Mouse (Mus musculus) hindbrain, embryonic 13.5 days (tissue): Measurements from ENCODE around the gene Cnnm2. TPM values are rescaled to one million over a fixed set of nuclear protein-coding genes. Genes with fewer than 3 reads are reported as not detected.
A peak's percentile ranks its signal among the peaks of the same experiment; 100 is the strongest.
"Not testable (repeated sequence)": the region's sequence is repeated elsewhere in the genome, so short reads cannot be mapped to it uniquely, and the experiment has no call there.

Source experiments
- ATAC-seq: fragments of 200-750 bp; cut with Nextera tagmentation; 2 replicates; pipeline ENCODE4 v1.8.0; 2017; ENCODE audit warnings: moderate TSS enrichment; ENCODE audit not compliant: low FRiP score
- H3K27ac ChIP-seq: fragments of 300-500 bp; sonication (generic); 2 replicates; pipeline ENCODE4 v1.5.1; 2015; ENCODE audit warnings: inconsistent platforms, mild to moderate bottlenecking, moderate library complexity
- H3K27me3 ChIP-seq: fragments of 300-500 bp; sonication (generic); 2 replicates; pipeline ENCODE4 v1.6.1; 2015; ENCODE audit warnings: mild to moderate bottlenecking, inconsistent platforms
- H3K36me3 ChIP-seq: fragments of 300-500 bp; sonication (generic); 2 replicates; pipeline ENCODE4 v1.6.1; 2015; ENCODE audit warnings: mild to moderate bottlenecking, inconsistent platforms
- H3K4me1 ChIP-seq: fragments of 300-500 bp; sonication (generic); replicated peaks from 2 replicates; pipeline ENCODE4 v1.6.1; 2015; ENCODE audit warnings: inconsistent platforms
- H3K4me2 ChIP-seq: fragments of 300-500 bp; sonication (generic); 2 replicates; pipeline ENCODE4 v1.6.1; 2015; ENCODE audit warnings: inconsistent platforms, mild to moderate bottlenecking, moderate library complexity
- H3K4me3 ChIP-seq: fragments of 300-500 bp; sonication (generic); 2 replicates; pipeline ENCODE4 v1.5.1; 2015; ENCODE audit warnings: mild to moderate bottlenecking, inconsistent platforms
- H3K9ac ChIP-seq: fragments of 300-500 bp; sonication (generic); 2 replicates; pipeline ENCODE4 v1.6.1; 2015; ENCODE audit warnings: mild to moderate bottlenecking, inconsistent platforms
- H3K9me3 ChIP-seq: fragments of 300-500 bp; sonication (generic); 2 replicates; pipeline ENCODE4 v1.6.1; 2016; ENCODE audit warnings: inconsistent platforms
- WGBS: fragments of 180-500 bp; shearing (Covaris S2); methylation state at CpG from one replicate; pipeline ENCODE4 v1.1.7; 2015; 5-methylcytosine and 5-hydroxymethylcytosine counted together
- polyA plus RNA-seq: library from polyadenylated mRNA; unstranded; fragments of >200 nt; fragmentation: Nextera tagmentation; extraction: Ambion mirVana; gene quantifications from 2 replicates; pipeline ENCODE4 v1.2.1, GENCODE M21; 2015

Cnnm2 gene
- polyA plus RNA-seq, 1 experiment from 2014 or later, result 5.8 TPM

DNA sequence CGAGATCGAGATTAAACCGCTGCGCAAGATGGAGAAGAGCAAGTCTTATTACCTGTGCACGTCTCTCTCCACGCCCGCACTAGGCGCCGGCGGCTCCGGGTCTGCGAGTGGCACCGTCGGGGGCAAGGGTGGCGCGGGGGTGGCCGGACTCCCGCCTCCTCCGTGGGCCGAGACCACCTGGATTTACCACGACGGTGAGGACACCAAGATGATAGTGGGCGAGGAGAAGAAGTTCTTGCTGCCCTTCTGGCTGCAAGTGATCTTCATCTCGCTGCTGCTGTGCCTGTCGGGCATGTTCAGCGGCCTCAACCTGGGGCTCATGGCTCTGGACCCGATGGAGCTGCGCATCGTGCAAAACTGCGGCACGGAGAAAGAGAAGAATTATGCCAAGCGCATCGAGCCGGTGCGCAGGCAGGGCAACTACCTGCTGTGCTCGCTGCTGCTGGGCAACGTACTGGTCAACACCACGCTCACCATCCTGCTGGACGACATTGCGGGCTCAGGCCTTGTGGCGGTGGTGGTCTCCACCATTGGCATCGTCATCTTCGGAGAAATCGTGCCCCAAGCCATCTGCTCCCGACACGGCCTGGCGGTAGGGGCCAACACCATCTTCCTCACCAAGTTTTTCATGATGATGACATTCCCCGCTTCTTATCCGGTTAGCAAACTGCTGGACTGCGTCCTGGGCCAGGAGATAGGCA, 1.0 kb downstream of the Cnnm2 start:
- Histone ChIP-seq H3K4me3 (peak overlapping the region; percentile 79), H3K27me3 (peaks cover 20% of the 10 kb centered on the region), H3K9me3 (no peaks in the 10 kb centered on the region), H3K4me1 (peaks cover 44% of the 10 kb centered on the region), H3K4me2 (peak overlapping the region; percentile 99), H3K36me3 (no peaks in the 10 kb centered on the region), H3K9ac (peak overlapping the region; percentile 88), H3K27ac (peak overlapping the region; percentile 95)
- ATAC-seq, result no peak
- under 1% methylated on average over 50 of the region's 50 CpGs for WGBS

DNA sequence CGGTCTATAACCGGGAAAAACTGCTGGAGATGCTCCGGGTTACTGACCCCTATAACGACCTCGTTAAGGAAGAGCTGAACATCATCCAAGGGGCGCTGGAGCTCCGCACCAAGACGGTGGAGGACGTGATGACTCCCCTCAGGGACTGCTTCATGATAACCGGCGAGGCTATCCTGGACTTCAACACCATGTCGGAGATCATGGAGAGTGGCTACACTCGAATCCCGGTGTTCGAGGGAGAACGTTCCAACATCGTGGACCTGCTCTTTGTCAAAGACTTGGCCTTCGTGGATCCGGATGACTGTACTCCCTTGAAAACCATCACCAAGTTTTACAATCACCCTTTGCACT, 1.6 kb downstream of the Cnnm2 start:
- WGBS, result 1% methylated on average over 19 of the region's 19 CpGs
- Histone ChIP-seq H3K4me1 (peaks cover 44% of the 10 kb centered on the region), H3K4me2 (peak overlapping the region; percentile 99), H3K4me3 (peak overlapping the region; percentile 79), H3K9me3 (no peaks in the 10 kb centered on the region), H3K27me3 (peaks cover 19% of the 10 kb centered on the region), H3K36me3 (no peaks in the 10 kb centered on the region), H3K9ac (peak overlapping the region; percentile 88), H3K27ac (no peak overlapping the region)
- no peak for ATAC-seq

DNA sequence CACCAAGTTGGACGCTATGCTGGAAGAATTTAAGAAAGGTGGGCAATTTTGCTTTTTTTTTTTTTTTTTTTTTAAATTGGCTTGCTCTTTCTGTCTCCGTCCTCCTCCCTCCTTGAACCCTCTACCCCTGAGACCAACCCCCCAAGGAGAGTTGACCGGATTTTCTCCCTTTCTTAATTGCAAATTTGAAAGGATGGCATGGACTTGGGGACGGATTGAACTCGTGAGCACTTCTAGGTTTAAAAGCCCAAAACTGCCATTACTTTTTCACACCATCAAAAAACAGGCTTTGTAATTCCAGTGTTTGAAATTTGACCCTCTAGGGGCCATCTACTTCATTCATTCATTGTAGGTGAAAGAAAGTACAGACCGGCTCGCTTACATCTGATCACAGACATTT, 2.0 kb downstream of the Cnnm2 start:
- Histone ChIP-seq H3K9ac (peak overlapping the region; percentile 88), H3K4me3 (peak overlapping the region; percentile 79), H3K4me1 (peaks cover 44% of the 10 kb centered on the region), H3K36me3 (no peaks in the 10 kb centered on the region), H3K27me3 (peaks cover 16% of the 10 kb centered on the region), H3K9me3 (no peaks in the 10 kb centered on the region), H3K4me2 (peak overlapping the region; percentile 99), H3K27ac (no peak overlapping the region)
- WGBS, result 8% methylated on average over 7 of the region's 7 CpGs
- ATAC-seq, result no peak

DNA sequence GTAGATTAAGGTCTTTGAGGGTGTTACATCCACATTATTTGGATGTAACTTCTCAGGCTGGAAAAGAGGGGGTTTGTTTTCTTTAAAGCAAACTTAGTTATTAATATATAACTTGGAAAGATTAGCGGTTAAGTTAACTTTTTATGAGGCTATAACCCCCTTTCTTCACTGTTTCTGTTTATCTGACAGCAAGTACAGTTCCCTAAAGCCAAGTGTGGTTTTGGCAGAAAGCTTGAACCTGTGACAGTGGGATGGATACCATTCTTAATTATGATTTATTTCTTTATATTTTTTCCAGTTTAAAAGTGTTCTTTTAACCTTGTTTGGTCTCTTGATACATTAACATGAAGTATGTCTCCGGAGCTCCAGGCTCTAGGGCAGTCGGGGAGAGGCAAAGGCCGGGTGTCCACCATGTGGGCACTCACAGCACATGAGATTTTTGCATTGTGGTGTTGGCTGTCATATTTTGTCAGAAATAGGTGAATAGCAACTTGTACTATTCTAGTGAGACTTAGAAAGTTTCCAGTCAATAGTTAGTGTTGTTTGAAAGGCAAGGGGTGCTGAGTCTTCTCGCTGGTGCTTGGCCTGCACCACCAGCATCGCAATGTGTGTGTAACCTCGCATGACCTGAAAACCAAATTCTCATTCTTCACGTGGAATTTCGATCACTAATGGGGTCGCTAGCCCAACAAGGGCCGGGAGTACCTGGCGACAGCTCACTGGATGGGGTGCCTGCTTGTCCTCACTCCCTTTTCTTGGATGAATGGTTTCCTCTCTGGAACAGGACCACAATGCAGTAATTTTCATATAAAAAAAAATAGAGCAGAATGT, 2.8 kb downstream of the Cnnm2 start:
- no peaks in the 10 kb centered on the region for H3K9me3 ChIP-seq
- H3K4me2 ChIP-seq, result peak overlapping the region; percentile 99
- no peak for ATAC-seq
- peaks cover 16% of the 10 kb centered on the region for H3K27me3 ChIP-seq
- H3K36me3 ChIP-seq, result no peaks in the 10 kb centered on the region
- 49% methylated on average over 12 of the region's 12 CpGs for WGBS
- peak overlapping the region; percentile 56 for H3K9ac ChIP-seq
- peak overlapping the region; percentile 79 for H3K4me3 ChIP-seq
- no peak overlapping the region for H3K27ac ChIP-seq
- H3K4me1 ChIP-seq, result peaks cover 44% of the 10 kb centered on the region

DNA sequence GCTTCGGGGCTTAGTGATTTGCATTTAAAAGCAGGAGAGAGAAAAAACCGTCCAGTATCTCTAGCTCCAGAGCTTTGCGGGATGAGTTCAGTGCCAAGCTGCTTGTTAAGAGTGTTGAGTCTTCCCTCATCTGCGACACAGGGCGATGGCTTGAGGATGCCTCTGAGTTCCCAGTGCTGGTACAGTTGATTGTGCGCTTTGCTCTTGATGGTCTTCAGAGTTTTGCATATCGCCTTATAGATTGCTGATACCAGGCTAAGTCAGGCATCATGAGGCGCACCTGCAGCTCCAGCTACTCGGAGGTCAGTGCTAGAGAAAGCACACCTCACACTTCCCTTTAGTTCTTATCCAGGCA, 3.3 kb downstream of the Cnnm2 start:
- no peak for ATAC-seq
- 50% methylated on average over 9 of the region's 9 CpGs for WGBS
- peaks cover 16% of the 10 kb centered on the region for H3K27me3 ChIP-seq
- peak overlapping the region; percentile 79 for H3K4me3 ChIP-seq
- H3K9me3 ChIP-seq, result no peaks in the 10 kb centered on the region
- H3K4me1 ChIP-seq, result peaks cover 44% of the 10 kb centered on the region
- peak overlapping the region; percentile 99 for H3K4me2 ChIP-seq
- peak overlapping the region; percentile 56 for H3K9ac ChIP-seq
- H3K36me3 ChIP-seq, result no peaks in the 10 kb centered on the region
- no peak overlapping the region for H3K27ac ChIP-seq

DNA sequence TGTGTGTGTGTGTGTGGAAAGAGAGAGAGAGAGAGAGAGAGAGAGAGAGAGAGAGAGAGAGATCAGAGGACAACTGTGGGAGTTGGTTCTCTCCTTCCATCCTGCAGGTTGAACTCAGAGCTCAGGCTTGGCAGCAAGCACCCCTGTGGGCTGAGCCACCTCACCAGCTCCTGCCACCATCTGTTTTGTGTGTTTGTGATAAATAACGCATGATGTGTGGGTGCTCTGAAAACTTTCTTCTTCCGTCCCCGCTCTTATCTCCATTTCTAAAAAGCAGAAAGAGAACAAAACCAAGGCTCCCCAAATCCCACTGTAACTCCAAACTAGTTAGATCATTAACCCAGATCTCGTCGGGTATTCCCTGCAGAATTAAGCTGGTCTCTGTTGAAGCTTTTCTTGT, 4.7 kb downstream of the Cnnm2 start:
- WGBS, result 52% methylated on average over 5 of the region's 5 CpGs

DNA sequence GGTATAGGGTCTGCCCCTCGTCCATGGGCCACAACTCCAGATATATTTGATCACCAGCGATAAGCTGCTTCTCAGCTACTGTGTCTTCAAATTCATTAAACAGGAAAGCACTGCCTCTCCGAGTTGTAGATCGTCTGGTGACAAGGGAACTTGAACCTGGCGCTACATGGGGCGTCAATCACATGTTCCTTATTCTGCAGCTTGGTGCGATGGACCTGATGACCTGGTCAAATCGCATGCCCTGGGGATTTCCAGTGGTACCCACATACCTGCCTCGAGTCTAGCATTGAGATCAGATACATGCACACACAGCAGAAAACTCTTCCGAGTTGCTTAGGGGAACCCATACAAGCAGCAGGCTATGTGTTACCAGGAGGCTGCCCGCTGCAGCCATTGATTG, 8.4 kb downstream of the Cnnm2 start:
- Histone ChIP-seq H3K4me3 (no peak overlapping the region), H3K9ac (no peak overlapping the region), H3K27ac (no peak overlapping the region), H3K27me3 (0 out of 2 replicates have a peak, but pooled peaks cover 2% of the 10 kb centered on the region), H3K4me1 (peaks cover 15% of the 10 kb centered on the region), H3K9me3 (no peaks in the 10 kb centered on the region), H3K4me2 (no peak overlapping the region), H3K36me3 (no peaks in the 10 kb centered on the region)
- no peak for ATAC-seq
- WGBS, result 90% methylated on average over 11 of the region's 11 CpGs

More for the DNA sequence above, 4.7 kb downstream of the Cnnm2 start:
- no peaks in the 10 kb centered on the region for H3K36me3 ChIP-seq
- H3K4me2 ChIP-seq, result peak overlapping the region; percentile 29
- H3K4me3 ChIP-seq, result no peak overlapping the region
- H3K9me3 ChIP-seq, result no peaks in the 10 kb centered on the region
- H3K9ac ChIP-seq, result no peak overlapping the region
- no peak for ATAC-seq
- H3K27me3 ChIP-seq, result peaks cover 16% of the 10 kb centered on the region
- H3K4me1 ChIP-seq, result peaks cover 41% of the 10 kb centered on the region
- no peak overlapping the region for H3K27ac ChIP-seq

DNA sequence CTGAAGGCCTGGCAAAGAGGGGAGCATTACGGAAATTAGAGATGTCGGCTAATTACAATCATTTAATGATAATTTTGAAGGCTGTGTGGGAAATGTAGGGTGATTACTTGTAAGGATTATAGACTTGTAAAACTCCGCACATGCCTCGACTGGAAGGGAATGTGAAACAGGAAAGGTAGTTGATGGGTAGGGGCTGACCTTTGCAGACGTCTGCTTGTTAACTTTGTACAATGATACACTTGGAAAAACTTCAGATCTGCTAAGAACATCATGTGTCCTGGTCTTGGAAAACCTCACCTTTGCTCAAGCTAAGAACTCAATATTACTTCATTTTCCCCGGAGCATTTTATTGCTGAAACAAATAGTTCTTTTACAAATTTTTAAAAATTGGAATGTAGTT, 10.4 kb downstream of the Cnnm2 start:
- Histone ChIP-seq H3K4me1 (no peaks in the 10 kb centered on the region), H3K27me3 (no peaks in the 10 kb centered on the region), H3K4me3 (no peak overlapping the region), H3K36me3 (no peaks in the 10 kb centered on the region), H3K27ac (no peak overlapping the region), H3K4me2 (no peak overlapping the region), H3K9me3 (no peaks in the 10 kb centered on the region), H3K9ac (no peak overlapping the region)
- 87% methylated on average over 6 of the region's 6 CpGs for WGBS
- no peak for ATAC-seq

DNA sequence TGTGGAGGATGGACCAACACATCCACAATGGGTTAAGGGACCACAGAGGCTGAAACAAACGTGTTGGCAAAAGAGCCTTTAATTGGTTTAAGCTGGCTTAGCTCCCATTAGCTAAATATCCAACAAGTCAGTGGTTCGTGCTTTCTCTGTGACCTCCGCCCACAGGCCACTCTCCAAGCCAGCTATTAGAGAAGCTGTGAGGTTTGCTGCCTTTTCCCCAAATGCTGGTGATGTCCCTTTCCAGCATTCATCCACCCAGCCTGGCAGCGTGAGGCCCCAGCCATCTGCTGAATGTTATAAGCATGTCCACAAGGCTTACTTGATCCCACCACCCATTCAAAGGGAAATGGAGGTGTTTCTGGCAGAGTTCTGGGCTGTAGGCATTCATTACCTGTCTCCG, 15.0 kb downstream of the Cnnm2 start:
- H3K36me3 ChIP-seq, result no peaks in the 10 kb centered on the region
- no peaks in the 10 kb centered on the region for H3K9me3 ChIP-seq
- 75% methylated on average over 5 of the region's 5 CpGs for WGBS
- no peaks in the 10 kb centered on the region for H3K27me3 ChIP-seq
- H3K4me3 ChIP-seq, result no peak overlapping the region
- no peak overlapping the region for H3K27ac ChIP-seq
- H3K4me2 ChIP-seq, result no peak overlapping the region
- ATAC-seq, result no peak
- H3K4me1 ChIP-seq, result no peaks in the 10 kb centered on the region
- H3K9ac ChIP-seq, result no peak overlapping the region

DNA sequence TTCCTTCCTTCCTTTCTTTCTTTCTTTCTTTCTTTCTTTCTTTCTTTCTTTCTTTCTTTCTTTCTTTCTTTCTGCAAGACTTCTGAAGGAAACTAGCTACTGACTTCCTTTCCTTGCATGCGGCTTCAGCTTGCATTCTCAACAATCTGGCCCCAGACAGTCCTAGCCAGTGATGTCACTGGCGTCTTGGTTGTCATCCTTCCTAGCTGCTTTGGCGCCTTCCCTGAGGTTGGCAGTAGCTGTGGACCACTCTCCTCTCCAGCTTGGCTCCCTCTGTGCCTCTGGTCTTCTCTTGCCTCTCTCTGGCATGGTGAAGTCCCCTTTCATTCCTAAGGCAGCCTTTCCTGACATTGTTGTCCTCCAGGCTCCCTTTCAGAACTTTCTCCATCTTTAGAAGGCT, 15.5 kb downstream of the Cnnm2 start:
- Histone ChIP-seq H3K9ac (no peak overlapping the region), H3K4me1 (no peaks in the 10 kb centered on the region), H3K4me3 (no peak overlapping the region), H3K27ac (no peak overlapping the region), H3K27me3 (no peaks in the 10 kb centered on the region), H3K36me3 (no peaks in the 10 kb centered on the region), H3K9me3 (no peaks in the 10 kb centered on the region), H3K4me2 (no peak overlapping the region)
- no peak for ATAC-seq
- 89% methylated on average over 3 of the region's 3 CpGs for WGBS

DNA sequence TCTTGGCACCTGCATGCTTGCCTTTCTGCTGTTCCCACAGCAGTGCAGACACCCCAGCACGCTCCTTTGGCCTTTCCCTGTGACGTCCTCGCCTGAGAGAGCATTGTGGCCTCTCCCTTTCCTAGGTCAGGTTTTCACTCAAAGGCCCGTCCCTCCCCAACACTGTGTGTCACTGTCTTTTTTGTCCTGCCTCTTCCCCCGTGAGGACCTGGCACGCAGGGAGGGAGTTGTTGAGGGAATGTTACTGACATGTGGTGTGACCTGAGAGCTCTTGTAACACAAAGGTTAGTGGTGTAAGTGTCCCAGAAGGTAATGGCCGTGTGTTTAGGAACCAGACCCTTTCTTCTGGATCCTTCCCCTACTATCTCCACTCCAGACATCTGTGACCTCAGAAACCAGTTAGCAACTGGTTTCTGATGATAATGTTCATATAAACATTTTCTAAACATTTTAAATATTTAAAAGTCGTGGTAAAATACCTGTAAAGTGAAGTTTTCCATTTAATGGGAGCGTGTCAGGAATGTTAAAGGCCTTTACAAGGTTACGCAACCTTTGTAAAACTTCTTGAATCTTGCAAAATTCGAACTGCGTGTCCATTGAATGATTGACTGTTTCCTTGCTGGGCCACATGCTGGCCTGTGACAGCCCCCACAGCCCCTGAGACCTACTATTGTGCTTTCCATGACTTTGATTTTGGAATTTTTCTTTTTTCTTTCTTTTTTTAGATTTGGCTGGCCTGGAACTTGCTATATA, 16.7 kb downstream of the Cnnm2 start:
- H3K27ac ChIP-seq, result no peak overlapping the region
- H3K4me2 ChIP-seq, result no peak overlapping the region
- no peak overlapping the region for H3K4me3 ChIP-seq
- WGBS, result 70% methylated on average over 12 of the region's 12 CpGs
- no peaks in the 10 kb centered on the region for H3K9me3 ChIP-seq
- no peak for ATAC-seq
- no peaks in the 10 kb centered on the region for H3K36me3 ChIP-seq
- no peaks in the 10 kb centered on the region for H3K27me3 ChIP-seq
- no peaks in the 10 kb centered on the region for H3K4me1 ChIP-seq
- no peak overlapping the region for H3K9ac ChIP-seq

DNA sequence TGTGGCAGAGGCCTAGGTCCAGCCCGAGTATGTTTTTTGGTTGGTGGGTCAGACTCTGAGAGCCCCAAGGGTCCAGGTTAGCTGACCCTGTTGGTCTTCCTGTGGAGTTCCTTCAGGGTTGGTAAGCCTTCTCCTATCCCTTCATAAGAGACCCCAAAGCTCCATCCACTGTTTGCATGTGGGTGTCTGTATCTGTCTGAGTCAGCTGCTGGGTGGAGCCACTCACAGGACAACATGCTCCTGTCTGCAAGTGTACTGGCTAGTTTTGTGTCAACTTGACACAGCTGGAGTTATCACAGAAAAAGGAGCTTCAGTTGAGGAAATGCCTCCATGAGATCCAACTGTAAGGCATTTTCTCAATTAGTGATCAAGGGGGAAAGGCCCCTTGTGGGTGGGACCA, 17.7 kb downstream of the Cnnm2 start:
- H3K27me3 ChIP-seq, H3K4me3 ChIP-seq, H3K9me3 ChIP-seq, H3K4me2 ChIP-seq, H3K4me1 ChIP-seq, ATAC-seq, H3K36me3 ChIP-seq, H3K9ac ChIP-seq, H3K27ac ChIP-seq: not testable (repeated sequence)
- WGBS, result 85% methylated on average over 1 of the region's 1 CpGs
